Mouse (Mus musculus): ENCODE results near the gene Atp8b5.

Gene Atp8b5

DNA sequence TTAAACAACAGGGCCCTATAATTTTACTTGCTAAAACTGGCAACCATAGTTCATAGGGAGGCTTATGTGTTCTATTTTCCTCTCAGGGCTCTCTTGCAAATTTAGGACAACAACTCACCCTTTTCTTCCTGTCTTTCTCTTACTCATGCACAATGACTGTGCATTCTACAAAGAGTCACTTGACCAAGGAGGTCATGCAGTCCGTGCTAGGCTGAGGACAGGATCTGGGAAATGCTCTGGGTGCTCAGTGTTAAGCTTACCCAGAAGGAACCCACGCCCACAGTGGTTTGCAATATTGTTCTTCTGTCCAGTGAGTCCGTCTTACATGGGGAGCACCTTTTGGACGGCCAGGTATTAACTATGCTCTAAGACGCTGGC lies 117.1 kb downstream of the Atp8b5 start:
- DNase-seq, result no peak

DNA sequence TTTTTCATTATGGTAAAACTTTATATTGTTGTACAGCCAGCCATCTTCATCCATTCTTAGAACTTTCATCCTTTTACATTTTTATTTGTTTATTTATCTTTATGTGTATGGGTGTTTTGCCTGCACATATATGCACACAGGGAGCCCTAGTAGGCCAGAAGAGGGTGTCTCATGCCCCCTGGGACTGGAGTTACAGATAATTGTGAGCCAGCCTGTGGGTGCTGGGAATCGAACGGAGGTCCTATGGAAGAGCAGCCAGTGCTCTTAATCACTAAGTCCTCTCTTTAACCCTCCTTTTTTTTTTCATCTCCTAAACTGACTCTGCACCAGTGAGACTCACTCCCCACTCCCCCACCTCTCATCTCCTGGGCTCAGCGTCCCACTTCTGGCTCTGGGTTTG lies 117.6 kb downstream of the Atp8b5 start:
- DNase-seq, result no peak

DNA sequence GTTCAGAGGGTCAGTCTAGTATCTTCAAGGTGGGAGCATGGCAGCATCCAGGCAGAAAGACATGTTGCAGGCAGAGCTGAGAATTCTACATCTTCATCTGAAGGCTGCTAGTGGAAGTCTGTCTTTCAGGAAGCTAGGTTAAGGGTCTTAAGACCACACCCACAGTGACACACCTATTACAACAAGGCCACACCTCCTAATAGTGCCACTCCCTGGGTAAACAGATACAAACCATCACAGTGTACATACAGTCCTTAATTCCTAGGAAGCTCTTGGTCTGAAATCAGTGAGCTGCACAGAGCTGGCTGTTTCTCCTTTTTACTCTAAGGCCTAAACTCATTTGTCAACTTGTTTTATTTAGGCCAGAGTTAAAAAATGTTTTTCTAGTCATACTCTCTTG lies 120.0 kb downstream of the Atp8b5 start:
- no peak for DNase-seq

DNA sequence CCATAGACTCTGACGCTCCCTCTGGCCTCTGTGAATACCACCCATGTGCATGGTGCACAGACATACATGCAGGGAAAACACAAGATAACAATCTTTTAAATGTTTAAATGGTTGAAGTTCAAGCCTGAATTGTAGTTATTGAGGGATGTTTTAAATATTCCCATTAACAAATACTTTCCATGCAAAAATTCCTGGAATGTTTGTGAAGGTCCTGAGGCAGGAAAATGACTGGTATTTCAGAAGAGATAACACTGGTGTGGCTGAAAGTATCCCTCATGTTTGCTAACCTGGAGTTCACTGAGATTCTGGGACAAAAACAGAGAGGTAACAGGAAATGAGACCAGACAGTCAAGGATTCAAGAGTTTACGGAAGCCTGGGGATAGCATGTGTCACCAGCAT lies 122.4 kb downstream of the Atp8b5 start:
- no peak for DNase-seq

DNA sequence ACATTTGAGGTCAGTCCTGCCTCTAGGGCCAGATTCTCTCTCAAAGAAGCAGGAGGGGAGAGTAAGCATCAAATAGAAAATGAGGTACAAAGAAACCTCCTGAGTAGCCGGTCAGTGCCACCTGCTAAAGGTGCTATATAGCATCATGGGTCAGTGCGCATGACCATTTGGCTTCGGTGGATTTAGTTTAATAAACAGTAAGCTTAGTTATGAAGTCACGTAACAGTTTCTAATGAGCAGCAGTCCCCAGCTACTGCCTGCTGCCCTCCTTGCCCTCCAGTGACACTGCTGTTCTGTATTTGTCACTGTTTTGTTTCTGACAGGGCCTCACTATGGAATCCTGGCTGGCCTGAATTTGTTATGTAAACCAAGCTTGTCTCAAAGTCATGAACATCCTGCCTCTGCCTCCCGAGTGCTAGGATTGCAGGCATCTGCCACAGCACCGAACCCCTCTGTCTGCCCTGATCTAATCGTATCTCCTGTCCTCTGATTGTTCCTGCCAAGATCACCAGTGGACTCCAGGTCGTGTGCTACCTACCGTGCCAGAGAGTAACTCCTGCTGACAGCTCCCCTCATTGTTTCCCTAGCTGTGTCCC lies 123.0 kb downstream of the Atp8b5 start:
- DNase-seq, result no peak

DNA sequence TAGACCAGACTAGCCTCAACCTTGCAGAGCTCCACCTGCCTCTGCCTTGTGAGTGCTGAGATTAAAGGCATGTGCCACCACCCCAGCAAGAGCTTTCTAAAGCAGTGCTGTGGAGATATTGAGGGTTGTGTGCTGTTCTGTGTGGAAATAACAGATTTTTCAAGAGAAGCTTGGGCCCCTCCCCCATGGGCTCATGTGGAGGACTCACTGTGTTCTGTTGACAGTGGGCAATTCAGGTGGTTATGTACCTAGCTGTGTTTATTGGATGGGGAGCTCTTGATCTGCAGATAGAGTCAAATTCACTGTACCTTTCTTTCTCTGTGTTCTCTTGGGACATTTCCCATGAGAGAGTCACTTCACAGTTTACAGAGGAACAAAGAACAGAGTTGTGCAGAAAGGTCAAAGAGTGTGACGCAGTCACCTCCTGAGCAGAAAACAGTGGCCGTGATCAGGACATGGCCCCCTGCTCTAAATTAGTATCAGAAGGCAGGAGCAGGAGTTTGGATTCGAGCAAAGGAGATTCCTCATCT lies 124.6 kb downstream of the Atp8b5 start:
- DNase-seq, result no peak

DNA sequence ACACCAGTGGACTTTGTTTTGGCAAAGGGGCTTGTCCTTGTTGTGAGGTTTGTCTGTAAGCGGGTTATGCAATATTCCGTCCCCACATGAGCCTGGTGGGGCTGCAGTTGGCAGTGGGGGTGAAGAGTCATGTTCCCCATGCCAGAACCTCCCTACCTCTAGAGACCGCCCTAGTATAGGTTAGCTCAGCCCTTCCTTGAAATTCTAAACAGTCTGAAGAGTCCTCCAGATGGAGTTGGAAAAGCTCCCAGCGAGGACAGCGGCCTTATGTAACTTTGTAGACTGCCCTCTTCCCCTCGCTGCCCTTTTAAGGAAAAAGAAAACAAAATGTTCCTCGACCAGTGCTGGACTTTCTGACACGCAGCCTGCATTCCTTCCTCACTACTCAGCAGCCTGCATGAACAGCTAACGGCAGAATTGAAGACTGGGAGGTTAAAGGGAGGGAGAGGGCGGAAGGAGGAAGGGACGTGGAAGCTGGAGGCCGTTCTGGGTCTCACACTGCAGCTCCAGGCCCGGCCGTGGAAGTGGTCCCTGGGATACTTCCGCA lies 127.5 kb downstream of the Atp8b5 start:
- DNase-seq, result peak; percentile 56

DNA sequence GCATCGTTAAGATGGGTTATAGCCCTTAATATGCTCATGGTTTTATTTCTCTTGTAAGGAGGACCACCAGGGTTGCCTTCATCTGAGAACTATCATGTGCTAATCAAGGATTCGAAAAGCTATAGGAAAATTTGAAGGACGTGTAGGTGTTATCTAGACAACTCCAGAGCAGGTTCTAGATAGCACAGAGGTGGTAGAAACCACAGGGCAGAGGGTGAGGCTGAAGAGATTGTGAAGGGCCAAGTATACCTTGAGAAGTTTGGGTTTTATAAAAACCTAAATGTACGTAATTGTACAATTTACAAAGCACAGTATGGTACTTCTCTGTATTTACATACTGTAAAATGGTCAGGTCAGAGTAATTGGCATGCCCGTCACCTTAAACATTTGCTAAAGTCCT lies 128.2 kb downstream of the Atp8b5 start:
- DNase-seq, result no peak

DNA sequence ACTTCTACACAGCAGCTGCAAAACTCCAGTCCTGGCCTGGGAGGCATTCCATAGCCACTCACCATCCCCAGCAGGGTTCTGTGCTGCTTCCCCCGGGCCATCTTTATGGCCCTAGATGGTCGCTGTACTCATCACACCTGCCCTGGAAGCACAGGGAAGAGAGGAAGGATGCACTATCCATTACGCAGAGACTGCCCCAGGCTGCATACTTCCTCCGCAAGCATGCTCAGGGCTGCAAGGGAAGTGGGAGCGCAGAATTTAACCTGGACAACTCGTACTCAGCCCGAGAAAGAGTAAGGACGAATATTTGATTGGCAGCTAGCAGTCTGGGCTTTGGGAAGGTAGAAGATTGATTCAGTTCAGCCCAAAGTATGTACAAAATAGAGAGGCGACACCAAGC lies 128.9 kb downstream of the Atp8b5 start:
- no peak for DNase-seq

DNA sequence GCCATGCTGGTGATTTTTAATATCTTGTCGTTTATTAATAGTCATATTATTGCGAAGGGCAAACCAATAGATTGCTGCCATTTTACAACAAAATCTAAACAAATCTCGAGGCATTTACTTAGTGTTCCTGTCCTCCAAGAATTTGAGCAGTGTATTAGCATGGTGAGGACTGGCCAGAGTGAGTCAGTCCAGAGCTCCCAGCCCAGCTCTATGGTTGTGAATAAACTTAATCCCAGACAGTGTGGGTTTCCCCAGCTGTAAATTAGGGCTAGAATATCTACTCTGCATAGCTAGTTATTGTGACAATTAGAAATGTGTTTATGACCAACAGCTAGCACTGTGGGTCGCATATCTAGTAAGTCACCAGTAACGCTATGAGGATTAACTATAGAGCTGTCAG lies 129.4 kb downstream of the Atp8b5 start:
- no peak for DNase-seq

DNA sequence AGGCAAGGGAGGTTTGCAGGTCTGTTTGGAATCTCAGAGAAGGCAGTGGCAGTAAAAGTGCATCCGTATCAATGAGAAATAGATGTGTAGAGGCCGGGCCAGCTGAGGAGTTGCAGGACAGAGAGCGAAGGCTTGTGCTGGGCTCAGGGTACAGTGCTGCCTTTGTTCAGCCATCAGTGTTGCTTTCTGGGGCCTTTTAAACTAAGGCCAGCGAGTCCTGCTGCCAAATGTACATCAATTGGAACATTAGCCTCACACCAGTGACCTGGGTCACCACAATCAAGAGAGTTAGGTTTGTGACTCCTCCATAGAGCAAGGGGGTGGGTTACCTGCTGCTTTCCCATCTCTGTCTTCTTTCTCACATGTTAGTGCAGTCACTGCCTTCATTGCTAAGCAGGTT lies 131.1 kb downstream of the Atp8b5 start:
- no peak for DNase-seq

DNA sequence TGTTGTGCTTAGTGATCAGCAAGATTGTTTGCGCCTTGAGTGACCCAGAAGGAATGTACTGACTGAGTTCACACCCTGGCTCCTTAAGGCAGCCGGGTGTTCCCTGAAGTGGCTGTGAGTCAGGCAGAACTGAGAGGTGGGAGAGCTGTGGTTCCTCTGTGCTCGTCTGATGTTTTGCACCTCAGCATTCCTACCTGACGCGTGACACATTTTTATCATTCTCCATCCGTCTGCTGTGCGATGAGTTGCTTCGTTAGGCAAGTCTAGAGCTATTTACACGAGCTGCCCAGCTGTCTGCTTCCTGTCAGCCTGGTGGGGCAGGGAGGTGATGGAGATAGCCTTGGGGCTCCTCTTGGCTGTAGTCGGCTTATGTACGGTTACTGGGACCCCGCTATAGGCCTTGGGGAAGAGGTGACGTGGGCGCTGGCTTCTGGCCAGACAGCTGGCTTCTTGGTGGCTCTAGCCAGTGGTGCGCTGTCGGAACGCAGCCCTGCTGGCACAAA lies 131.9 kb downstream of the Atp8b5 start:
- no peak for DNase-seq

DNA sequence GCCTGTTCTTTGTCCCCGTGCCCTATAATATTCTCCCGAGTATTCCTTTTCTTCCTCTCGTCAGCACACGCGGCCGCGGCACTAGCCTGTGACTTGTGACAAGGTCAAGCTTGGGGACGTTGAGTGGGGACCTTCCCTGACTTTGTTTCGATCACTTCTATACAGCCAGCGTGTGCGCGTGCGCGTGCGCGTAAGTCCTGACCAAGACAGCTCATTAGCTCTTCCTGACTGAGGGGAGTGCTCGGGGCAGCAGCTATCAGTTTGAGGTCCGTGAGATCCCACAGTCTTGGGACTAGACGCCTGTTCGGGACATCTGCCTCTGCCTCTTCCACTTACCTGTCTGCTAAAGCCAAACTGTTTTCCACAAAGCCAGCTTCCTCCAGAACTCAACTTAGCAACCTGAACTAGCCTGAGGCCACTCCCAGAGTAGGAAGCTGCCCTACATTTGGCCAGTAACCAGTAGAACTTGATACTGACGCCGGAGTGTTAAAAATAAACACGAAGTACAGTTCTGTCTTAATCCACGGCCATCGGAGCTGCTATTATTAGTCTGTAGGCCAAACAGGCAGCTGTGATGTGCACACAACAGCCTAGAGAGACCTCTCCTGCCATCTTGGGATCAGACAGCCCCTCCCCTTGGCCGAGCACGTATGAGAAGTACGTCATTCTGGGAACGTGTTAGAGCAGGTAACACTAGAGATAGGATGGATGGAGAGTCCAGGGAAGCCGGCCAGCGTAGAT lies 132.6 kb downstream of the Atp8b5 start:
- DNase-seq, result no peak

DNA sequence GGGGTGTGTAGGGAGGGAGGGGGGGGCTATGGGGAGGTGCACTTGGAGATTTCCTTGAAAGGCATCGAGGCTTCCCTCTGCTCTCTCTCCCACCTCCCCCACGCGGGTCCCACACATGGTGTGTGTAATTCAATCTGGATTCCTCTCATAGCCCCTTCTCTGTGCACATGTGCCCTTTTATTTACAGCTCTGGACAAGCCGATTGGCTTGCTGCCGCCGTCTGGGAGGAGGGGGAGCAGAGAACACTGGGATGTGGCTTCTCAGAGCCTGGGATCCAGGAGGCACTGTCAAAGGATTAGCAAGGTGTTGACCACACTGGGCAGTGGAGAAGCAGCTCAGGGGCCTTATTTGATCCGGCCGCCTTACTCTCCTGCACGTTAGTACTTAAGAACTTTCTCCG lies 134.0 kb downstream of the Atp8b5 start:
- DNase-seq, result no peak

DNA sequence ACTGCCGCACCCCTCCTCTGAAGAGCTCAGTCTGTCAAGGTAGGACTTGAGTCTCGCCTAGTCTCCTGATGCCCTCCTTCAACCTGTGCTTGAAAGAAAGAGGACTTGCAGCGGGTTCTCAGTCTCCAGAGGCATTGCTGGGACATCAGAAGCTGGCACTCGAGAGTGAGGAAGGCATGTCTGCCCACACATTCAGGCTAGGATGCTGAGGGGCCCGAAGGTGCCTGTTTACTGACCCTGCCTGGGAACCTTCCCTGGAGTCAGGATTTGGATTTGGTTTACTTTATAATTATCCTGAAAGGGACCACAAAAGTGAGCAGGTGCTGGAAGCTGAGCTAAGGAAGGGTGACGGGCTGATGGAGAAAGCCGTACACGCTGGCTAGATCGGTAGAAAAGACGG lies 134.5 kb downstream of the Atp8b5 start:
- DNase-seq, result no peak

DNA sequence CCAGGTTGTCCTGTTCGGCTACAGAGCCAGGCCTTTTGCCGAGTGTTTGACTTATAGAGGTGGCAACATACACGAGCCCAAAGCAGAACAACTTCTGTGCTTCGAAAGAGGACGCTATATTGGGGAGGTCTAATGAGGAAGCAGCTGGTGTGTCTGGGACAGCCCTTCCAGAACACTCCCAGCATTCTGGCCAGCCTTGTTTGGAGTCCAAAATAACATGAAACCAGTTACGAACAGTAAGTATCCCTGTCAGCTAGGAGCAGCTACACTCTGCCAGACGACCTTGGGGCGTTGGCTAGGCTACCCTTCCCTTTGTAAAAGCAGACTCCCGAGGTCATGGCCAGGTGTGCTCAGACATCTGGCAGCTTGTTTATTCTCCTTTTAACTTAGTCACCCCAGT lies 135.3 kb downstream of the Atp8b5 start:
- DNase-seq, result no peak

DNA sequence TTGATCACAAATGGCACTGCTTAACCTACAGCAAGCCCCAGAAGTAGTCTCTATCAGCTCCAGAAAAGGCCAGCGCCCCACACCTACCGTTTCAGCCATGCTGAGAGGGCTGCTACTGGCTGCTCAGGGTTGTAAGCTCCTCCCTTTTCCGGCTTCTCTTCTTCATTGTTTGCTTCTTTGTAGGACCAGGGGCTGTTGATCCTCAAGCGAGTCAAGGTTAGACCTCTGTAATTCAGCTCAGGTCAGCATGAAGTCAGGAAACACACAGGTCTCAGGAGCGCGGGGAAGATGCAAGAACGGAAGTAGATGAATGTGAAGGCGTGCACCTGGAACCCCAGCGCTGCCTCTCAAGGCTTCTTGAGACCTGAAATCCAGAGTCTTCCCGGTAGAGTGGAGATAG lies 137.7 kb downstream of the Atp8b5 start:
- DNase-seq, result no peak

DNA sequence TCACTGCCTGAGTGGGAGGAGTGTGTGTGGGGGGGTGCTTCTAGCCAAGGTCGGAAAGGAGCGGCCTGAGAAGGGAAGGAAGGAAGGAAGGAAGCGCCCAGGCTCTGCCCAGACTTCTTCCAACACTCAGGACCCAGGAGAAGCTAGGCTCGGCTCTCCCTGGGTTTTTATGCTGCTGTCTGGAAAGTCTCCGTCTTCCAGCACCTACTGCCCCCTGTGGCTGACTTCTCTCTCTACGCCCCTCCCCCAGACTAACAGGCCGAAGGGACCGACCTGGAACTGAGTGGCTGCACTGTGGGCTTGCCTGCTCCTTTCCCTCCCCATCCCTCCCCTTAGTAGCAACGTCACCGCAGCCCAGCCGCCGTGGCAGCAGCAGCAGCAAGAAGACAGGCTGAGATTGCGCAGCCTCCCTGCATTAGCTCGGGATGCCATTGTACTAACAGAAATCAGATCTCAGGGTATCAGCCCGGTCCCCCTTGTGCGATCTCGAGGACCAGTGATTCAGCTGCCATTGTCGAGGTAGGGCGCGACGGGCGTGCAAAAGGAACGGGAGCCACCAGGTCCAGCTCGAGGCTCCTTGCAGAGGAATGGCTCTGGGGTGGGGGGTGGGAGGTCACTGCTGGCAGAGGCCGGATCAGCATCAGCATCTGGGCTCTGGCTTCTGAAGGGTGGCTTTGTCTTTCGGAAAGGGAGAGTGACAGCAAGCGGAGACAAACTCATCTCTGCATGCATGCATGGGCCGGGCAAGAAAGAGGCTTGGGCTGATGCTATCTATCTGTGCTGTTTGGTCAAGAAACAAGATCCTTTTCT lies 139.4 kb downstream of the Atp8b5 start:
- peak; percentile 44 for DNase-seq

DNA sequence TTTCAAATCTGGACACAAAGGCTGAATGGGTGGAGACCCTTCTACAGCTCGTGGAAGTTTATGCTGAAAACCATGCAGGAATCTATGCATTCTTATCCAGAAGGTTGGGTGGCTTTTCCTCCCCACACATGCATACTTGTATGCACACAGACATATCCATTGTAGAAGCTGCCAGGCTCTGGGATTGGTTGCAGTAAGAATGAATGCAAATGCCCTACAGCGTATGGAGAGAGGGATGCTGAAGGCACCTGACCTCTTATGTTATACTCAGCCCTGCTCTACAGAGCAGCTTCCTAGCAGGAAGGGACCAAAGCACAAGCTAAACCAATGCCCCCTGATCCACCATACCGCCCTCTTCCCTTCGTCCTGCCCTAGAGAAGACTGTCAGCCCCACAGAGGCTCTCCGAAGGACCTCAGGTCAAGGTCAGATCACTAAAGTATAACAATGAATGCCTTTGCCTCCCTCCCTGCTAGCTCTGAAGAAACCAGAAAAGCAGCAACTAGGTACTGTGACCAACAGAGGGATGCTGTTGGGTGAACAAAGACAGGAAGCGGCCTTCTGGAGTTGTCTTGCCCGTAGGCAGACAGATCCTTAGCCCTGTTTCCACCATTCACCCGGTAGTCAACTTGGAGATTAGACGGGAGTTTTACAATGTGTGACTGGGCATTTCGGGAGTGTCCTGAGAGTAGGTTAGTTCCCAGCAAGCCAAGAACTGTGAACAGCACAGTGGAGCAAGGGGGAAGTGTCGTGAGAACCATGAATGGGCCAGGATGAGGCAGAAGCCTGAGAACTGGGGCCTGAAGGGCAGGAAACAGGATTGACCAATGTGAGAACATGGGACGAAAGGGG lies 140.3 kb downstream of the Atp8b5 start:
- DNase-seq, result no peak

DNA sequence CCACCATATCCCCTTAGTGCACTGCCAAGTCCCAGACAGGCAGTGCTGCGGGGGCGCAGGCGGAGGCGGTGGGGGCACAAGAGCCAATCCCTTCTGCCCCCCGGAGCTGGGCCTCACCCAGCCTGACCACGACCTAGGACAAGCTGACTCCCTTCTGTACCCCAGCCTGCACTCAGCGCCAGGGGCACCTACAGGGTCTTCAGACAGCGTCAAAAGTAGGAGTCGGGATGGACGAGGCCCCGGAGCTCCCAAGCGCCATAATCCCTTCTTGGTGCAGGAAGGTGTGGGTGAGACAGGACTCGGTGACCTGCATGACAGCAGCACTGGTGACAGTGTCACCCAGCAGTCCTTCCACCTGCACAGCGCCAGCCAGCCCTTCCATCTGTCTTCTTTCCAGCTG lies 147.8 kb downstream of the Atp8b5 start:
- DNase-seq, result no peak

DNA sequence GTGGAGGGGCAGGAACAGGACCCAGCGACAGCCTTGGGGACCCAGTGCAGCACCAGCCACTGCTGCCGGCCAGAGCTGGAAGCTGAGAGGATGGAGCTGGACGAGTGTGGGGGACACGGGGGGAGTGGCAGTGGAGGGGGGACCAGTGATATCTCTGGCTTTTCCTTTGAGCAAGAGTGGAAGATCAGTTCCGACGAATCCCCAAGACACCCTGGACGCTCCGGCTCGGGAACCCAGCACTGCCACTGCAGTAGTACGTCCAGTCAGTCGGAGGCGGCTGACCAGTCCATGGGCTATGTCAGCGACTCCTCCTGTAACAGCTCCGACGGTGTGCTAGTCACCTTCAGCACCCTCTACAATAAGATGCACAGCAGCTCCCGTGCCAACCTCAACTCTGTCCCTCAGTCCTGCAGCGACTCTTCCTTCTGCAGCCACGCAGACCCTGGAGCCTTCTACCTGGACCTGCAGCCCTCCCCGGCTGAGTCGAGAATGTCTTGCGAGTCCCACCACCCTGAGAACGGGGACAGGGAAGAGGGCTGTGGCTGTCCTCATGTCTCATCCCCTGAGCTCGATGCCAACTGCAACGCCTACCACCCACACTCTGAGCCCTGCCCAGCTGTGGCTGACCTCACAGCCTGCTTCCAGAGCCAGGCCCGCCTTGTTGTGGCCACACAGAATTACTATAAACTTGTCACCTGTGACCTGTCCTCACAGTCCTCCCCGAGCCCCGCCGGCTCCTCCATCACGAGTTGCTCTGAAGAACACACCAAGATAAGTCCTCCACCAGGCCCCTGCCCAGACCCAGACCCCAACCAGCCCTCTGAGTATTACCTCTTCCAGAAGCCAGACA lies 148.5 kb downstream of the Atp8b5 start:
- no peak for DNase-seq
